Mouse (Mus musculus): ENCODE data around the gene Slc43a3. TPM values are rescaled to one million over a fixed set of nuclear protein-coding genes. Genes with fewer than 3 reads are reported as not detected.

Gene Slc43a3
- total and polyA plus RNA-seq, 3 experiments: 59.7 to 80.9 (median 62.5) TPM

GRCm38 (mm10) chr2:84980188-84980587 is 43.8 kb downstream of the Slc43a3 start, which contains the start of gene Prg2:
Gene Prg2 (plus strand): TSS chr2:84980461.
- no peak for DNase-seq

- DNase-seq: no peak
These were observed 51.6 kb downstream of the Slc43a3 start, which contains the start of gene Prg3 for GRCm38 (mm10) chr2:84987930-84988329. Gene Prg3 (plus strand): TSS chr2:84988215.

GRCm38 (mm10) chr2:84996376-84996775 is 60.0 kb downstream of the Slc43a3 start:
- no peak for DNase-seq

- peak; percentile 16 for DNase-seq
These were observed 63.3 kb downstream of the Slc43a3 start for GRCm38 (mm10) chr2:84999486-85000181.

GRCm38 (mm10) chr2:85001497-85001896 is 65.1 kb downstream of the Slc43a3 start:
- DNase-seq: peak; percentile 20

GRCm38 (mm10) chr2:85002575-85002974 is 66.2 kb downstream of the Slc43a3 start:
- DNase-seq: no peak

- no peak for DNase-seq
These were observed 68.0 kb downstream of the Slc43a3 start for GRCm38 (mm10) chr2:85004341-85004740.

- DNase-seq: no peak
These were observed 70.2 kb downstream of the Slc43a3 start for GRCm38 (mm10) chr2:85006600-85006999.

GRCm38 (mm10) chr2:85007729-85008128 is 71.3 kb downstream of the Slc43a3 start:
- DNase-seq: peak; percentile 23

Small RNAs within 50 kb of the gene (microRNA-seq; reads per million reads assigned to microRNA genes)
- gene Gm24332: 0 reads per million in 2 experiments

Other genes with a start within 250 kb of the Slc43a3 start
- 10 to 100 TPM; 61.7 to 74.4 TPM for gene Zdhhc5, start 221.4 kb upstream of the Slc43a3 start, total RNA-seq (2021)
- 37.5 and 46.3 TPM in 2 replicates for gene Zdhhc5, start 221.4 kb upstream of the Slc43a3 start, polyA plus RNA-seq (2012; rRNA removed)
- 10 to 100 TPM; 11.4 to 16.8 TPM for gene Clp1, start 209.2 kb upstream of the Slc43a3 start, total RNA-seq (2021)
- 5.1 and 5.3 TPM in 2 replicates for gene Clp1, start 209.2 kb upstream of the Slc43a3 start, polyA plus RNA-seq (2012; rRNA removed)
- 1 to 10 TPM; 3.8 to 7.2 TPM for gene Ypel4, start 202.5 kb upstream of the Slc43a3 start, total RNA-seq (2021)
- 9.8 and 17.2 TPM in 2 replicates for gene Ypel4, start 202.5 kb upstream of the Slc43a3 start, polyA plus RNA-seq (2012; rRNA removed)
- 1 to 10 TPM in 1 of 2 experiments, under 1 TPM in 1; 0.98 to 2.6 TPM for gene Gm19426, start 192.9 kb upstream of the Slc43a3 start, total RNA-seq (2021)
- gene Gm19426, start 192.9 kb upstream of the Slc43a3 start, polyA plus RNA-seq (2012; rRNA removed): 0.65 and 1.0 TPM in 2 replicates
- 100 to 1,000 TPM in 1 of 2 experiments, 10 to 100 TPM in 1; 91.2 to 127 TPM for gene Serping1, start 161.1 kb upstream of the Slc43a3 start, total RNA-seq (2021)
- 129 and 154 TPM in 2 replicates for gene Serping1, start 161.1 kb upstream of the Slc43a3 start, polyA plus RNA-seq (2012; rRNA removed)
- 10 to 100 TPM; 15.7 to 18.8 TPM for gene Ube2l6, start 137.8 kb upstream of the Slc43a3 start, total RNA-seq (2021)
- 13.8 and 15.1 TPM in 2 replicates for gene Ube2l6, start 137.8 kb upstream of the Slc43a3 start, polyA plus RNA-seq (2012; rRNA removed)
- not detected for gene Smtnl1, start 113.9 kb upstream of the Slc43a3 start, total RNA-seq (2021)
- not detected in 2 replicates for gene Smtnl1, start 113.9 kb upstream of the Slc43a3 start, polyA plus RNA-seq (2012; rRNA removed)
- 10 to 100 TPM; 38.5 to 59.6 TPM for gene Timm10, start 109.6 kb upstream of the Slc43a3 start, total RNA-seq (2021)
- 17.0 and 19.2 TPM in 2 replicates for gene Timm10, start 109.6 kb upstream of the Slc43a3 start, polyA plus RNA-seq (2012; rRNA removed)
- 10 to 100 TPM in 1 of 2 experiments, 1 to 10 TPM in 1; 4.4 to 12.7 TPM for gene Slc43a1, start 97.7 kb upstream of the Slc43a3 start, total RNA-seq (2021)
- gene Slc43a1, start 97.7 kb upstream of the Slc43a3 start, polyA plus RNA-seq (2012; rRNA removed): 10.1 and 14.3 TPM in 2 replicates
- gene Rtn4rl2, start 49.9 kb upstream of the Slc43a3 start, total RNA-seq (2021): 1 to 10 TPM; 1.1 to 1.5 TPM
- 11.5 and 17.5 TPM in 2 replicates for gene Rtn4rl2, start 49.9 kb upstream of the Slc43a3 start, polyA plus RNA-seq (2012; rRNA removed)
- not detected for gene Prg2, start 43.9 kb downstream of the Slc43a3 start, total RNA-seq (2021)
- gene Prg2, start 43.9 kb downstream of the Slc43a3 start, polyA plus RNA-seq (2012; rRNA removed): not detected in 2 replicates
- gene Prg3, start 51.6 kb downstream of the Slc43a3 start, total RNA-seq (2021): not detected
- gene Prg3, start 51.6 kb downstream of the Slc43a3 start, polyA plus RNA-seq (2012; rRNA removed): not detected in 2 replicates
- 100 to 1,000 TPM; 105 to 125 TPM for gene Ssrp1, start 100.7 kb downstream of the Slc43a3 start, total RNA-seq (2021)
- gene Ssrp1, start 100.7 kb downstream of the Slc43a3 start, polyA plus RNA-seq (2012; rRNA removed): 78.7 and 92.2 TPM in 2 replicates
- gene P2rx3, start 100.9 kb downstream of the Slc43a3 start, total RNA-seq (2021): 1 to 10 TPM; 1.1 to 1.4 TPM
- gene P2rx3, start 100.9 kb downstream of the Slc43a3 start, polyA plus RNA-seq (2012; rRNA removed): 0.54 and 0.83 TPM in 2 replicates
- gene Tnks1bp1, start 111.4 kb downstream of the Slc43a3 start, total RNA-seq (2021): 100 to 1,000 TPM in 1 of 2 experiments, 10 to 100 TPM in 1; 87.8 to 114 TPM
- 66.5 and 78.9 TPM in 2 replicates for gene Tnks1bp1, start 111.4 kb downstream of the Slc43a3 start, polyA plus RNA-seq (2012; rRNA removed)
- gene Aplnr, start 199.6 kb downstream of the Slc43a3 start, total RNA-seq (2021): 10 to 100 TPM in 1 of 2 experiments, 1 to 10 TPM in 1; 7.7 to 14.3 TPM
- 9.4 and 12.1 TPM in 2 replicates for gene Aplnr, start 199.6 kb downstream of the Slc43a3 start, polyA plus RNA-seq (2012; rRNA removed)

Data from adrenal gland, adult 2 months (tissue).